Mouse (Mus musculus): ENCODE results near the gene Src. TPM values are rescaled to one million over a fixed set of nuclear protein-coding genes. Genes with fewer than 3 reads are reported as not detected.

Gene Src
- polyA plus RNA-seq, 1 experiment from 2014 or later = 2.0 TPM

GRCm38 (mm10) chr2:157394868-157395267 lies 23.4 kb upstream of the Src start:
- Histone ChIP-seq H3K4me1 (replicated peaks) (peaks cover 15% of the 10 kb centered on the region), H3K36me3 (peaks cover 37% of the 10 kb centered on the region), H3K4me2 (no peak overlapping the region), H3K27ac (no peak overlapping the region), H3K4me3 (replicated peaks) (no peak overlapping the region), H3K27me3 (no peaks in the 10 kb centered on the region), H3K9me3 (replicated peaks) (no peaks in the 10 kb centered on the region), H3K9ac (no peak overlapping the region)
- ATAC-seq (ENCODE audit: low read depth) = no peak
- 51% methylated on average over 6 of the region's 6 CpGs for WGBS (ENCODE audit: insufficient replicate concordance)
- no peak for DNase-seq

DNA sequence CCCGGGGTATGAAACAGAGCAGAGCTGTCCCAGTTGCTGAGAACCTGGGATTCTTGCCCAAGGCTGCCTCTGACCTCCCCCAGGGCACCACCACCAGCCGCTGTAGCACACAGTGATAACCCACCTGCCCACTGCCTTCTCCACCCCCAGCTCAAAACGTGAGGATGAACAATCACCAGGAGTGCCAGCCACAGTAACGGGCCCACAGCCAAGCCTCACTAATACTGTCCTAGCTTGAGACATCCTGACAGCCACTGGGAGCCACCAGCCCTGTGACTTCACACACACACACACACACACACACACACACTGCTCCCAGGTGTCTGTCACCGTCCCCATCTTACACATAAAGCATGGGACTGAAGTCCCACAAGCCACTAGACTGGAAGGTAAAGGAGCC lies 22.9 kb upstream of the Src start:
- 65% methylated on average over 5 of the region's 5 CpGs for WGBS (ENCODE audit: insufficient replicate concordance)
- Histone ChIP-seq H3K27me3 (no peaks in the 10 kb centered on the region), H3K4me2 (no peak overlapping the region), H3K27ac (no peak overlapping the region), H3K4me1 (replicated peaks) (peaks cover 15% of the 10 kb centered on the region), H3K36me3 (peaks cover 37% of the 10 kb centered on the region), H3K9me3 (replicated peaks) (no peaks in the 10 kb centered on the region), H3K9ac (no peak overlapping the region), H3K4me3 (replicated peaks) (no peak overlapping the region)
- DNase-seq = no peak
- no peak for ATAC-seq (ENCODE audit: low read depth)

GRCm38 (mm10) chr2:157395960-157396359 lies 22.3 kb upstream of the Src start:
- H3K27ac ChIP-seq = no peak overlapping the region
- WGBS (ENCODE audit: insufficient replicate concordance) = 43% methylated on average over 13 of the region's 13 CpGs
- no peak overlapping the region for H3K4me2 ChIP-seq
- no peak for ATAC-seq (ENCODE audit: low read depth)
- no peak overlapping the region for H3K9ac ChIP-seq
- H3K27me3 ChIP-seq = no peaks in the 10 kb centered on the region
- peaks cover 37% of the 10 kb centered on the region for H3K36me3 ChIP-seq
- no peaks in the 10 kb centered on the region for H3K9me3 ChIP-seq (replicated peaks)
- peaks cover 15% of the 10 kb centered on the region for H3K4me1 ChIP-seq (replicated peaks)
- no peak overlapping the region for H3K4me3 ChIP-seq (replicated peaks)
- DNase-seq = no peak

- no peak overlapping the region for H3K4me3 ChIP-seq (replicated peaks)
- H3K36me3 ChIP-seq = peaks cover 37% of the 10 kb centered on the region
- DNase-seq (no peak), ATAC-seq (ENCODE audit: low read depth) (no peak)
- no peak overlapping the region for H3K4me2 ChIP-seq
- WGBS (ENCODE audit: insufficient replicate concordance) = 77% methylated on average over 4 of the region's 4 CpGs
- no peaks in the 10 kb centered on the region for H3K27me3 ChIP-seq
- peaks cover 15% of the 10 kb centered on the region for H3K4me1 ChIP-seq (replicated peaks)
- no peak overlapping the region for H3K9ac ChIP-seq
- no peak overlapping the region for H3K27ac ChIP-seq
- H3K9me3 ChIP-seq (replicated peaks) = no peaks in the 10 kb centered on the region
These were observed 20.9 kb upstream of the Src start for GRCm38 (mm10) chr2:157397376-157397775.

DNA sequence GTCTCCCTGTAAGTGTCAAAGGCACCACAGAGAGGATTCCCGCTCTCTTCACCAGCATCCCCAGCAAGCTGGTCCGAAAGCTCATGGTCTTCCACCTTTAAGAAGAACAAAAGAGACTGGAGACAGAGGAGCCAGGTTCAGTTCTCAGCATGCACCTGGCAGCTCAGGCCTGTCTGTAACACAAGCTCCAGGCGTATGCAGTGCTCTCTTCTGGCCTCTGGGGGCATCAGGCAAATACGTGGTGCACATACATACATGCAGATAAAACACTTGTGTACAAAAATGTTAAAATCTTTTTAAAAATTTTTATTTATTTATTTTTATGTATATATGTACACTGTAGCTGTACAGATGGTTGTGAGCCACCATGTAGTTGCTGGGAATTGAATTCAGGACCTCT lies 19.7 kb upstream of the Src start:
- H3K27ac ChIP-seq = no peak overlapping the region
- H3K4me2 ChIP-seq = no peak overlapping the region
- no peak for ATAC-seq (ENCODE audit: low read depth)
- peaks cover 37% of the 10 kb centered on the region for H3K36me3 ChIP-seq
- no peak overlapping the region for H3K4me3 ChIP-seq (replicated peaks)
- no peaks in the 10 kb centered on the region for H3K9me3 ChIP-seq (replicated peaks)
- H3K9ac ChIP-seq = no peak overlapping the region
- DNase-seq = no peak
- 86% methylated on average over 4 of the region's 4 CpGs for WGBS (ENCODE audit: insufficient replicate concordance)
- peaks cover 15% of the 10 kb centered on the region for H3K4me1 ChIP-seq (replicated peaks)
- no peaks in the 10 kb centered on the region for H3K27me3 ChIP-seq

GRCm38 (mm10) chr2:157399797-157400196 lies 18.4 kb upstream of the Src start:
- Histone ChIP-seq H3K9me3 (replicated peaks) (no peaks in the 10 kb centered on the region), H3K9ac (no peak overlapping the region), H3K4me3 (replicated peaks) (no peak overlapping the region), H3K27ac (no peak overlapping the region), H3K36me3 (peaks cover 37% of the 10 kb centered on the region), H3K4me2 (no peak overlapping the region), H3K27me3 (no peaks in the 10 kb centered on the region), H3K4me1 (replicated peaks) (peaks cover 7% of the 10 kb centered on the region)
- 76% methylated on average over 10 of the region's 10 CpGs for WGBS (ENCODE audit: insufficient replicate concordance)
- DNase-seq (no peak), ATAC-seq (ENCODE audit: low read depth) (no peak)

DNA sequence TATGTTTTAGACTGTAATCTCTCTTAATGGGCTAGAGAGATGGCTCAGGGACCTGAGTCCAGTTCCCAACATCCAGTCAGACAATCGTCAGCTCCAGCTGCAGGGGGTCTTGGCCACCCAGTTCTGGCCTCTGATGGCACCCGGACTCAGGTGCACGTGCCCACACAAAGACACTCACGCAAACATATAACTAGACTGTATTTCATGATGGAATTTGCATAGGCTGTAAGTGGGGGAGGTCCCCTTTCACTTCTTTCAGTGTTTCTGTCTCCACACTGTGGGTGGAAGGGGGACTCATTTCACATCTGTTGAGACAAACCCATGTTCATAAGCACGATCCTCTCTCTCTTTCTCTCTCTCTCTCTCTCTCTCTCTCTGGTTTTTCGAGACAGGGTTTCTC lies 17.8 kb upstream of the Src start:
- Histone ChIP-seq H3K27me3 (no peaks in the 10 kb centered on the region), H3K4me3 (replicated peaks) (no peak overlapping the region), H3K4me1 (replicated peaks) (peaks cover under 1% of the 10 kb centered on the region; the same call in 1 of the 2 replicates), H3K36me3 (peaks cover 32% of the 10 kb centered on the region), H3K27ac (no peak overlapping the region), H3K4me2 (no peak overlapping the region), H3K9ac (no peak overlapping the region), H3K9me3 (replicated peaks) (no peaks in the 10 kb centered on the region)
- ATAC-seq (ENCODE audit: low read depth) (no peak), DNase-seq (no peak)
- WGBS (ENCODE audit: insufficient replicate concordance) = 74% methylated on average over 6 of the region's 6 CpGs

DNA sequence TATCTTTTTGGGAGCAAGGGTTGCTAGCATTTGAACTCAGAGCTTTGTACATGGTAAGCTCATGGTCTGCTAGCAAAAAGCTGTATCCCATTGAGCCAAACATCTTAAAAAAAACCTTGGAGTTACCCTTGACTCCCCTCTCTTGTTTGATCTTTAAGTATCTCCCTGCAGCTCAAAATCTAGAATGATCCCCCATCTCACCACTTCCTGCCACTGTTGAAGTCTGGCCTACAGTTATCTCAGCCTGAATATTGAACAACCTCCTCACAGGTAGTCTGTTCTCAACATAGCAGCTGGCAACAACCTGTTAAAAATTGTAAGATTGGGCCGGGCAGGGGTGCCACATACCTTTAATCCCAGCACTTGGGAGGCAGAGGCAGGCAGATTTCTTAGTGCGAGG lies 17.0 kb upstream of the Src start:
- Histone ChIP-seq H3K27ac (no peak overlapping the region), H3K36me3 (peaks cover 24% of the 10 kb centered on the region), H3K4me1 (replicated peaks) (no peaks in the 10 kb centered on the region), H3K4me3 (replicated peaks) (no peak overlapping the region), H3K4me2 (no peak overlapping the region), H3K9ac (no peak overlapping the region), H3K27me3 (no peaks in the 10 kb centered on the region), H3K9me3 (replicated peaks) (no peaks in the 10 kb centered on the region)
- 72% methylated on average over 2 of the region's 2 CpGs for WGBS (ENCODE audit: insufficient replicate concordance)
- no peak for DNase-seq
- ATAC-seq (ENCODE audit: low read depth) = no peak

- Histone ChIP-seq H3K9me3 (replicated peaks) (no peaks in the 10 kb centered on the region), H3K36me3 (no peaks in the 10 kb centered on the region)
- no peak for DNase-seq
These were observed 10.6 kb upstream of the Src start for GRCm38 (mm10) chr2:157407596-157407995.

GRCm38 (mm10) chr2:157409793-157410533 lies 8.3 kb upstream of the Src start:
- WGBS (ENCODE audit: insufficient replicate concordance) = 55% methylated on average over 12 of the region's 12 CpGs
- H3K36me3 ChIP-seq = no peaks in the 10 kb centered on the region
- no peak for ATAC-seq (ENCODE audit: low read depth)
- no peaks in the 10 kb centered on the region for H3K9me3 ChIP-seq (replicated peaks)
- H3K4me1 ChIP-seq (replicated peaks) = no peaks in the 10 kb centered on the region
- H3K27me3 ChIP-seq = no peaks in the 10 kb centered on the region
- no peak for DNase-seq
- H3K9ac ChIP-seq = no peak overlapping the region
- no peak overlapping the region for H3K27ac ChIP-seq
- no peak overlapping the region for H3K4me2 ChIP-seq
- no peak overlapping the region for H3K4me3 ChIP-seq (replicated peaks)

More at GRCm38 (mm10) chr2:157407596-157407995, 10.6 kb upstream of the Src start:
- H3K9ac ChIP-seq = no peak overlapping the region
- no peak overlapping the region for H3K4me2 ChIP-seq
- H3K27ac ChIP-seq = no peak overlapping the region
- no peaks in the 10 kb centered on the region for H3K27me3 ChIP-seq
- no peaks in the 10 kb centered on the region for H3K4me1 ChIP-seq (replicated peaks)
- H3K4me3 ChIP-seq (replicated peaks) = no peak overlapping the region
- WGBS (ENCODE audit: insufficient replicate concordance) = 63% methylated on average over 7 of the region's 7 CpGs
- ATAC-seq (ENCODE audit: low read depth) = no peak

- Histone ChIP-seq H3K9me3 (replicated peaks) (no peaks in the 10 kb centered on the region), H3K36me3 (no peaks in the 10 kb centered on the region), H3K9ac (no peak overlapping the region), H3K27ac (no peak overlapping the region), H3K4me2 (no peak overlapping the region), H3K4me3 (replicated peaks) (no peak overlapping the region), H3K4me1 (replicated peaks) (no peaks in the 10 kb centered on the region), H3K27me3 (no peaks in the 10 kb centered on the region)
- DNase-seq (no peak), ATAC-seq (ENCODE audit: low read depth) (no peak)
- WGBS (ENCODE audit: insufficient replicate concordance) = 78% methylated on average over 6 of the region's 6 CpGs
These were observed 7.0 kb upstream of the Src start for GRCm38 (mm10) chr2:157411151-157411693.

DNA sequence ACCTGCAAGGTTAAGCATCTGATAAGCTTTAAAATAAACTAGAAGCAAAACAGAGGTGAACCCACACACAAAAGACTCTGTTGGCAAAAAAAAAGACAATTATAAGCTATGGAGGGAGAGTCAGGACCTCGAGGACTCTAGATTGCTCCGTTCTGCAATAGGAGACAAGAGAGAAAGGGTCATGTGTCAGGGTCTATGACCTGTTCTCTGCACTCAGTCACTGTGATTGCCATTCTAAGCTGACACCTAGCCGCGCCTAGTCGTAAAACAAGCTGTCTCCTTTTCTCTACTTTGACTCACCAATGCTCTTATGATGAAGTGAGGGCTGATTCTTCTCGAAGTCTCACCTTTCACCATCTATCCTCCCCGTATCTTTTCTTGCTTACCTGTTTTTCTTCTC lies 5.7 kb upstream of the Src start:
- H3K4me1 ChIP-seq (replicated peaks) = no peaks in the 10 kb centered on the region
- H3K9ac ChIP-seq = no peak overlapping the region
- H3K4me2 ChIP-seq = no peak overlapping the region
- 60% methylated on average over 7 of the region's 7 CpGs for WGBS (ENCODE audit: insufficient replicate concordance)
- H3K9me3 ChIP-seq (replicated peaks) = no peaks in the 10 kb centered on the region
- no peak overlapping the region for H3K4me3 ChIP-seq (replicated peaks)
- DNase-seq = no peak
- H3K36me3 ChIP-seq = no peaks in the 10 kb centered on the region
- H3K27me3 ChIP-seq = no peaks in the 10 kb centered on the region
- ATAC-seq (ENCODE audit: low read depth) = no peak
- no peak overlapping the region for H3K27ac ChIP-seq
